Mouse (Mus musculus): ENCODE data around the gene Foxa3.

- TF ChIP-seq CHD2 (IDR thresholded peaks at IDR 0.05; ENCODE audit: low read depth, low read length) (no peak), ZC3H11A (IDR thresholded peaks at IDR 0.05; ENCODE audit: borderline replicate concordance, low read depth, low read length) (no peak)
These were observed 8.9 kb downstream of the Foxa3 start for GRCm38 (mm10) chr7:19014452-19014851.
